Mouse (Mus musculus) spleen, postnatal 0 days (tissue): ENCODE measurements around the gene Atp2a1. TPM values are rescaled to one million over a fixed set of nuclear protein-coding genes. Genes with fewer than 3 reads are reported as not detected.

ENCODE experiments used
- polyA plus RNA-seq: library from polyadenylated mRNA; unstranded; fragments of >200 nt; fragmentation: Nextera tagmentation; extraction: Ambion mirVana; gene quantifications from 2 replicates; pipeline ENCODE4 v1.2.1, GENCODE M21; 2015

Gene Atp2a1
- polyA plus RNA-seq, result 0.54 and 0.86 TPM in 2 replicates

DNA sequence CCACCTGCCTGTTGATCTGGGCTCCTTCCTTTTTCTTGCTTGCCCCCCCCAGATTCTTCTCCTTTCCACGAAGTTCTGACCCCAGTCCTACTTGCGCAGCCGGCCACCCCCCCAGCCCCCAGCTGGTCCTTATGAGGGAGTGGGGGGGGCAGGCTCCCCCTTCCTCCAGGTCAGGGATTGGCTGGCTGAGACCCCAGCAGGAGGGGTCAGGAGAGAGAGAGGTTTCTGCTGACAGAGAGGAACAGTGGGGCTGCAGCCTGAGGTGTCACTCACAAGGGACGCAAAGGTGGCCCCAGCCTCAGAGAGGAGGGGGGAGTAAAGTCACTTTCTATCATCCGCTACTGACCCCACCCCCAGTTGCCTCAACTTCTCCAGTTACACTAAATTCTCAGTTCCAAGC is at the start of gene Atp2a1:
Gene Atp2a1 (minus strand): TSS at position 105 of the 400 bp plus-strand sequence.

GRCm38 (mm10) chr7:126503273-126503878 is 40.5 kb upstream of the Atp2a1 start, which contains the start of gene Atxn2l:
Atxn2l (minus strand) TSS chr7:126503437.

GRCm38 (mm10) chr7:126487052-126487483 is 24.2 kb upstream of the Atp2a1 start, which contains the start of gene Tufm:
Tufm (plus strand) TSS chr7:126487361.

DNA sequence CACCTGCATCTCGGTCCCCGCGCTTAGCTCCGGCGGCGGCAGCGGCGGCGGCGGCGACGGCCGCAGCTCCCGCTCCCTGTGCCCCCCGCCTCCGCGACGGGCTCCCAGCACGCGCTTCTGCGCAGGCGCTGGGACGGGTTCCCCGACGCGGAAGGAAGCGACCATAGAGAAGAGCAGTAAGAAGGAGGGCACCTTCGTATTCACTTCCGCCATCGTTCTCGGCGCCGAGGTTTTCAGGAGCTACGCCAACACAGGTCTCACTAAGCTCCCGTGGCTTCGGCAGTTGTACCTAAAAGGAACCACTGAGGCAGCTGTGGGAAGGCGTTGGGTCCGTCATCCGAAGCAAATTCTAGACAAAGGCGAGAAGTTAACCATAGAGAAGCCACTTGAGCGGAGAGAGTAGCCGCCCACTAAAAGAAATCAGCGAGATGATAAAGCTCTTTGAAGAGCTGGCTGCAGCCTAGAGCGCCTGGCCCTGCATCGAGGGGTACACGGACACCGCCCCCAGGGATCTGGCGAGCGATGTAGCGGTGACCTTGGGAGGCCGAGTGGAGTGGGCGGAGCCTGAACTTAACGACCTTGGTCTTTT is 12.2 kb upstream of the Atp2a1 start, which contains the start of gene Sh2b1:
Gene Sh2b1 (minus strand): TSS at position 432 of the 589 bp plus-strand sequence.

GRCm38 (mm10) chr7:126428631-126429502 is 34.0 kb downstream of the Atp2a1 start, which contains the start of gene Rabep2:
Rabep2 (plus strand) TSS chr7:126428759.

GRCm38 (mm10) chr7:126414725-126415124 is 48.2 kb downstream of the Atp2a1 start, which contains the start of gene Cd19:
Cd19 (minus strand) TSS chr7:126414889.

DNA sequence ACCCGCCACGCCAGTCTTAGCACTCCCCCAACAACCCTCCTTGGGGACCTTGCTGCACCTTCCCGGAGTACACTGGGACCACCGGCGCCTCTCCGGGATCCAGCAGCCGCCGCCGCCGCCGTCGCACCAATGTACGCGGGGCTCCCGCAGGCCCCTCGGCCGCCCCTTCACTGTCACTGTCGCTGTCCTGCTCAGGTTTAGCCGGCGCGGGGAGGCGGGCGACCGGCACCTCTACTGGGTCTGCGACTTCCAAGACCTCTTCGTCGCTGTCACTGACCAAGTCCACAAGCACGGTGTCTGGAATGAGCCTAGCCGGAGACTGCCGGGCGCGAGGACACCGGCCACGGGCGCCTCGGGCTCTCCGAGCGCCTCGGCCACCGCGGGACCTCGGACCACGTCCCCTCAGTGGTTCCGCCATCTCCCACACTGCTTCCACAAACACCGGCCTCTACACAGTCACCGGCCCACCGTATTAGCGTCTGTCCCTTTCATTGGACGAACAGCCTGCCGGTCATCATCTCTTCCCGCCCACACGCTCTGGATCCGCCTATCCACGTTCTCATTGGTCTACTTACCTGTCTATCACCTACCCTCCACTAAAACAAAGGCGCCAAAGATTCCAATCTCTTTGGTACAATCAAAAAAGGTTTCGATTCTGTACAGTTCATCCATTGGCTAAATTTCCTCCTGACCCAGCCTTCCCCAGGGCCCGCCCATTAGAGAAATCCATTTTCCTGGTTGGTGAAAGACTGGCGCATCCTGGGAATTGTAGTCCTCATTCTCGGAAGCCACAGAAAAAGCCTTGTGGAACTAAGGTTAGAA is 66.4 kb downstream of the Atp2a1 start, which contains the start of gene Nfatc2ip:
Gene Nfatc2ip (minus strand): TSS at position 440 of the 822 bp plus-strand sequence.

Other genes with a start within 250 kb of the Atp2a1 start
- gene Sbk1, start 190.5 kb downstream of the Atp2a1 start, polyA plus RNA-seq, result 3.2 and 3.4 TPM in 2 replicates
- gene Lat, start 93.5 kb downstream of the Atp2a1 start, polyA plus RNA-seq, result 9.4 and 11.6 TPM in 2 replicates
- gene Spns1, start 85.7 kb downstream of the Atp2a1 start, polyA plus RNA-seq, result 16.6 and 23.1 TPM in 2 replicates
- 4.6 and 5.0 TPM in 2 replicates for gene Nfatc2ip, start 66.4 kb downstream of the Atp2a1 start, polyA plus RNA-seq
- gene Cd19, start 48.2 kb downstream of the Atp2a1 start, polyA plus RNA-seq, result 13.1 and 17.5 TPM in 2 replicates
- 9.6 and 14.7 TPM in 2 replicates for gene Rabep2, start 34.3 kb downstream of the Atp2a1 start, polyA plus RNA-seq
- 14.4 and 17.8 TPM in 2 replicates for gene Sh2b1, start 12.3 kb upstream of the Atp2a1 start, polyA plus RNA-seq
- gene Tufm, start 24.3 kb upstream of the Atp2a1 start, polyA plus RNA-seq, result 56.1 and 56.4 TPM in 2 replicates
- gene Atxn2l, start 40.3 kb upstream of the Atp2a1 start, polyA plus RNA-seq, result 25.9 and 26.0 TPM in 2 replicates
- gene Eif3c, start 103.3 kb upstream of the Atp2a1 start, polyA plus RNA-seq, result 127 and 128 TPM in 2 replicates
- 8.2 and 8.4 TPM in 2 replicates for gene Apobr, start 121.8 kb upstream of the Atp2a1 start, polyA plus RNA-seq
- gene Cln3, start 122.7 kb upstream of the Atp2a1 start, polyA plus RNA-seq, result 23.1 and 32.8 TPM in 2 replicates
- gene Il27, start 131.8 kb upstream of the Atp2a1 start, polyA plus RNA-seq, result 0.52 and 0.55 TPM in 2 replicates
- gene Nupr1, start 167.8 kb upstream of the Atp2a1 start, polyA plus RNA-seq, result 14.0 and 15.6 TPM in 2 replicates
- gene Sgf29, start 186.2 kb upstream of the Atp2a1 start, polyA plus RNA-seq, result 32.5 and 37.4 TPM in 2 replicates
- gene Sult1a1, start 213.3 kb upstream of the Atp2a1 start, polyA plus RNA-seq, result 10.9 and 15.1 TPM in 2 replicates
- gene Bola2, start 232.3 kb upstream of the Atp2a1 start, polyA plus RNA-seq, result 142 and 152 TPM in 2 replicates
- gene Slx1b, start 232.7 kb upstream of the Atp2a1 start, polyA plus RNA-seq, result 3.1 and 4.5 TPM in 2 replicates
- gene Coro1a, start 244.7 kb upstream of the Atp2a1 start, polyA plus RNA-seq, result 226 and 316 TPM in 2 replicates